Mouse (Mus musculus) ES-CJ7 (cell line): ENCODE measurements around the gene Pdyn.

Experiments
- DNase-seq: peaks from one replicate; pipeline ENCODE4 v3.0.0; 2011; ENCODE audit warnings: low read depth, low spot score

Gene Pdyn

DNA sequence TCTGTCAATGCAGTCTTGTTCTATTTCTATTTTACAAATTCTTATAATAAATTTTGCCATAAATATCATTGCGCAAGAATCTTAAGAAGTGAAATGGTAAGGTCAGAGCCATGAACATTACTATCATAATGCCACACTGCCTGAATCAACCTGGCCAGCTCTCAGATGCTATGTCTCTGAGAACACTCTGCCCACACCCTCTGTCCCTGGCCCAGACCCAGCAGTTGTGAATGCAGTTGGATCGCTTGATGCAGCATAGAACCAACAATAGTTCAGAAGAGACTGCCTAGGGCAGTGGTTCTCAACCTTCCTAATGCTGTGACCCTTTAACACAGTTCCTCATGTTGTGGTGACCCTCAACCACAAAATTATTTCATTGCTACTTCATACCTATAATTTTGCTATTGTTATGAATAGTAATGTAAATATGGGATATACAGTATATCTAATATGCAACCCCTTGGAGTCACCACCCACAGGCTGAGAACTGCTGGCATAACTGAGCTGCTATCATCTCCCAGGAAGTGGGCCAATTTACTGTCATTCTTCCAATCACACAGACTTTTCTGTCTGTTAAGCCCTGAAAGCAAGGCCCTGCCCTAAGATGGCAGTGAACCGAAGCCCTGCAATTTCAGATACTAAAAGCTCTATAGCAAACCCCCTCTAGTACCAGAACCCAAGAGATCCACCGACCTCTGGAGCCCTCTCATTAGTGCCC is 45.3 kb downstream of the Pdyn start:
- no peak for DNase-seq

DNA sequence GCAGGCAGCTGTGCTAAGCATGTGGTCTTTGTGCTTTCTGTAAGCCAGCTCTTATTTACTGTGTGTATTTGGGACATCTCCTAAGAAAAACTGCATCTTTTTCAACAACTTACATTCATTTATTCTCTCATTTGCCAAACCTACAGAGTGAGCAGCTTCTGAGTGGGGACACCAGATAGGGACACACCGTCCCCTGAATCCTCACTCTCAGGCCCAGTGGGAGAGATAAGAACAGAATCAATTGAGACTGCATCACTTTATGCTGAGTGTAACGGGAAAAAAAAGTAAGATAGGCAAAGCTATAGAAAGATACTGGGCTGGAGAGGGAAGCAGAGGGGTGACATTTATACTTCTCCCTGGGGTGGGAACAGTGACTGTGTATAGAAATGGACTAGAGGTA is 46.0 kb downstream of the Pdyn start:
- DNase-seq, result no peak

DNA sequence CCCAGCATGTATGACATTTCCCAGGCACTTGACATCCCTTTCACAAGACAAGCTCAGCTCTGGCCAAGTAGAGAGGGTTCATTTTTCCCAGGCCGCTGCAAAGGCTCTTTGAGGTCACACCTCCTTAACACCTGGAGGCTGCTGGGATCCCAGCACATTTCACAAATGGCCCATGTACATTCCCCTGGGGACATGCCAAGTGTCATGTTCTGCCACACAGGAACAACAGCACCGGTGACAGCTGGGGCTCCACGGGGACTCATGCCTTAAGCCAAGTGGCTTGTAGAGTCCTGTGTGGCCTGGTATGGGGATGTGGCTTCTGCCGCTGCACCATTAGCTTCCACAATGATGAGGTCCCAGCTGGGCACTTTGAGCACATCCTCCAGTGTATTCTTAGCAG is 47.0 kb downstream of the Pdyn start:
- DNase-seq, result no peak
